Mouse (Mus musculus): ENCODE results near the gene Lhfpl3.

Gene Lhfpl3

GRCm38 (mm10) chr5:23114249-23114648, 368.4 kb downstream of the Lhfpl3 start:
- no peak for DNase-seq (ENCODE audit: extremely low read depth, insufficient read length, low spot score)

- DNase-seq (ENCODE audit: extremely low read depth, insufficient read length, low spot score) = no peak
These were observed 381.0 kb downstream of the Lhfpl3 start for GRCm38 (mm10) chr5:23126851-23127250.

GRCm38 (mm10) chr5:23140183-23140921, 394.5 kb downstream of the Lhfpl3 start:
- DNase-seq (ENCODE audit: extremely low read depth, insufficient read length, low spot score) = no peak

GRCm38 (mm10) chr5:23153210-23153609, 407.4 kb downstream of the Lhfpl3 start:
- no peak for DNase-seq (ENCODE audit: extremely low read depth, insufficient read length, low spot score)

- DNase-seq (ENCODE audit: extremely low read depth, insufficient read length, low spot score) = no peak
These were observed 408.6 kb downstream of the Lhfpl3 start for GRCm38 (mm10) chr5:23154439-23154838.

GRCm38 (mm10) chr5:23165947-23166350, 420.1 kb downstream of the Lhfpl3 start:
- no peak for DNase-seq (ENCODE audit: extremely low read depth, insufficient read length, low spot score)

GRCm38 (mm10) chr5:23166658-23167057, 420.8 kb downstream of the Lhfpl3 start:
- DNase-seq (ENCODE audit: extremely low read depth, insufficient read length, low spot score) = no peak

GRCm38 (mm10) chr5:23189633-23190032, 443.8 kb downstream of the Lhfpl3 start:
- no peak for DNase-seq (ENCODE audit: extremely low read depth, insufficient read length, low spot score)

- DNase-seq (ENCODE audit: extremely low read depth, insufficient read length, low spot score) = no peak
These were observed 451.0 kb downstream of the Lhfpl3 start for GRCm38 (mm10) chr5:23196879-23197278.

GRCm38 (mm10) chr5:23213086-23213485, 467.2 kb downstream of the Lhfpl3 start:
- no peak for DNase-seq (ENCODE audit: extremely low read depth, insufficient read length, low spot score)

GRCm38 (mm10) chr5:23214646-23215045, 468.8 kb downstream of the Lhfpl3 start:
- DNase-seq (ENCODE audit: extremely low read depth, insufficient read length, low spot score) = peak; percentile 47

GRCm38 (mm10) chr5:23219655-23220054, 473.8 kb downstream of the Lhfpl3 start:
- no peak for DNase-seq (ENCODE audit: extremely low read depth, insufficient read length, low spot score)

- peak; percentile 62 for DNase-seq (ENCODE audit: extremely low read depth, insufficient read length, low spot score)
These were observed 479.1 kb downstream of the Lhfpl3 start for GRCm38 (mm10) chr5:23224759-23225536.

- DNase-seq (ENCODE audit: extremely low read depth, insufficient read length, low spot score) = no peak
These were observed 479.8 kb downstream of the Lhfpl3 start for GRCm38 (mm10) chr5:23225621-23226020.

- DNase-seq (ENCODE audit: extremely low read depth, insufficient read length, low spot score) = no peak
These were observed 480.9 kb downstream of the Lhfpl3 start for GRCm38 (mm10) chr5:23226753-23227152.

GRCm38 (mm10) chr5:23246974-23247373, 501.1 kb downstream of the Lhfpl3 start:
- no peak for DNase-seq (ENCODE audit: extremely low read depth, insufficient read length, low spot score)

GRCm38 (mm10) chr5:23247784-23248183, 501.9 kb downstream of the Lhfpl3 start:
- no peak for DNase-seq (ENCODE audit: extremely low read depth, insufficient read length, low spot score)

- no peak for DNase-seq (ENCODE audit: extremely low read depth, insufficient read length, low spot score)
These were observed 502.4 kb downstream of the Lhfpl3 start for GRCm38 (mm10) chr5:23248303-23248702.

- no peak for DNase-seq (ENCODE audit: extremely low read depth, insufficient read length, low spot score)
These were observed 504.3 kb downstream of the Lhfpl3 start for GRCm38 (mm10) chr5:23249896-23250875.

- DNase-seq (ENCODE audit: extremely low read depth, insufficient read length, low spot score) = peak; percentile 6
These were observed 505.8 kb downstream of the Lhfpl3 start for GRCm38 (mm10) chr5:23251462-23252224.
